Mouse (Mus musculus) urinary bladder, postnatal 4 days (tissue): ENCODE measurements at regions not wholly inside any gene's neighbourhood (a gene's known extent, or its start where the extent isn't known, plus 50 kb on each side); places are given as distances from the start of the nearest gene placed in this dataset.
"Not testable (repeated sequence)": the region's sequence is repeated elsewhere in the genome, so short reads cannot be mapped to it uniquely, and the experiment has no call there.

Source experiments
- DNase-seq, 2 experiments: peaks; one replicate each; pipeline ENCODE4 v3.0.0; 2021 to 2022; ENCODE audit warnings: low spot score in 2 of 2

DNA sequence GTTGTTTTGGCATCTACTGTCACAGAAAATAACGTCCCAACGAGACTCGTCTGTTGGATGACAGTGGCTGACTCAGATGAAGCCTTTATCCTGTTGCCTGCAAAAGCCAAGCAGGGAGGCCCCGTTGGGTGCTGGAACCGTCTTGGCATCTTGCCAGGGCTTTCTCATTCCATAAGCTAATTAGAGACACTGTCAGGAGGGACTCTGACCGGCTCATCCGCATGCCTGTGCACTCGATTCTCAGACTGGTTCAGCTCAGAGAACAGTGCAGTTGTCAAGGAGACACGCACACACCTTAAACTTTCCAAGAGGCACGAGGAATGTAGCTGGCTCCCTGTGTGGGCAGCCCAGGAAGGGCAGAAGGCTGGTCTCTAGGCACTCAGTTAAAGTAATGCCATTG lies 169.0 kb upstream of the Sulf2 start:
- DNase-seq, result peak in 1 of 2 experiments; percentile 33

DNA sequence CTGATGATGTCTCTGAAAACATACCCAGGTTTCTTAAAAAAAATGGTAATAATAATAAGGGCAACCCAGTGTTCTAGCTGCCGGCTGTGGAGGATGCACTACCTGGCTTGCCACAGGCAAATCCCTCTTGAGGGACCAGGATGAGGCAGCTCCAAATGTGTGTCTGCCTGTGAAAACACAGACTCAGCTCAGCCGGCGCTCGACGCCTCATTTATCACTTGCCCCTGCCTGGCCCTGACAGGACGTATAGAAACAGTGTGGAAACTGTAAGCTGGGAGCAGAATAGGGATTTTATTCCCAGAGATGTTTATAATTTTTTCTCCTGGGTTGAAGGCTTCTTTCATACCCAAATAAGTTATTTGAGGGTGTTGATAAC lies 167.2 kb upstream of the Sulf2 start:
- no peak for DNase-seq

DNA sequence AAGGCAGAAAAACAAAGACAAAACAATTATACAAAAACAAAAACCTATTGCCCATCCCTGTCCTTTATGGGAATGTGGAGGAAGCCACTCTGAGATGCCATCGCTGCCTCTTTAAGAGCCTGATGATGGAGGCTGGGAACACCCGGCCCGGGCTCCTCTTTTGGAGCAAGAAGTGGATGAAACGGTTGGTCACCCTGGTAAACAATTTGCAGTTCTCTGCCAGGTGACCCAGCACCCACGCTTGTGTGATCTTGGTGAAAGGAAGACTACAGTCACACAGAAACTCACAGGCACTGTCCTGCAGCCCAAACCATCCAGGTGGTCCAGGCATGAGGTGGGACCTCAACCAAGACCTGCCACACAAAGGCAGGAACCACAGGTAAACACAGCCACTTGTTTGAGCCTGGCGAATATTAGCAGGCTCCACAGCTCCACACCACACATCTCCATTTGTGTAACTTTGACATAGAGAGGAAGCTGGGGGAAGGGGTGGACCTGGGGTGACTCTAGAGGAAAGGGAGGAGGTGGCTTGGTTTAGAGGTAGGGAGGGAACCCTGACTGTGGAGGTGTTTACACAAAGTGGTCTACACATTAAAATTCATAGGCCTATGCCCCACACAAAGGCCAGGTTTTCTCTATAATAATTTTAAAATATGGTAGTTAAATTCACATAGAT lies 166.7 kb upstream of the Sulf2 start:
- DNase-seq, result no peak

DNA sequence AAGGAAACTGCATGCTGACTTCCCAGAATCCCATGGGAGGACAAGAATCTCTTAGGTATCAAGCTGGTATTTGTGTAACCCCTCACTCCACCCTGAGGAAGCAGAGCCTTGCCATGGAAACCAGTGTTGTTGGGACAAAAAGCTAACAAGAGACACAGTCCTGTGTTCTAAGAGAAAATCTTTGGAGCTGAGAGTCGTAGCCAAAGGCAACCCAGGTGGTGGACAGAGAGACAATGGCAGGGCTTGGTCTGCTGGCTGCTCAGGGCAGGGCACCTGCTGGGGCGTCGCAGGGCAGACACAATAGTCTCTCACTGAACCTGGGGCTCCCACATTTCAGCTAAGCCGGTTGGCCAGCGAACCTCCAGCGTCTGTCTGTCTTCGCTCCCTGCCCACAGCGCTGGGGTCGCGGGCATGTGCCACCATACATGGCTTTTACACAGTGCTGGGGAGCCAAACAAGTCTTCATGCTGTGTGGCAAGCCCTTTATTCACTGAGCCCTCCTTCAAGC lies 161.0 kb upstream of the Sulf2 start:
- no peak for DNase-seq

DNA sequence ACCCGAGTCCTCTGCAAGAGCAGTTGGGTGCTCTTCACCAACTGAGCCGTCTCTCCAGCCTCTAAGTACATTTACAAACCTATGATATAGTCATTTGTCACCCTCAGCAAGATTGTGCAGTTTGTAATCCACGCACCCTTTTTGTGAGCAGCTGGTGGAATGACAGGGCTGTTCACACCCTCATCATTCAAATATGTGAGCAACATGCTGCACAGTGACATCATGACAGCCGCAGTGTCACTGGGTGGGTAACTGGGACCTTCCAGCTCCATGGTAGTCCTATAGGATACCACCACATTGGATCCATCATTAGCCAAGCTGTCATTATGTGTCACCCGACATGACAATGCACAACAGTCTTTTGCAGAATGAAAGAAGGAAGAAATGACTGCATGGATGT lies 155.0 kb upstream of the Sulf2 start:
- DNase-seq, result no peak

DNA sequence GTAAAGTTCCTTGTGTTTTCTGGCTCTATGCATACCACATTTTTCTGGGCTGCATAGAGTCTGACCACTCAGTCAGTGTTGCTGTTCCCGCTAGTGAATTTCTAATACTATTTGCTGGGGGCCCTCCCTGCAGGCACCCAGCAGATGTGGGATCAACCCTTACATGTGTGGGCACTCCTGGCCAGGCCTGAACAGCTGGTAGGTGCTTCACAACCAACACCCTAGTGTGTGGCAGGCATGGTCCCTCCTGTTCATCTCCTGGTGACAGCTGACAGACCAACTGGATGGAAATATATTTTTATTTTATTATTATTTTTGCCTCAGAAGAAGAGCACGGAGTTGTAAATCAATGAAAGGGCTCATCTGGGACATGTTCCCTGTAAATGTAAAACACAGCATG lies 154.4 kb upstream of the Sulf2 start:
- no peak for DNase-seq

DNA sequence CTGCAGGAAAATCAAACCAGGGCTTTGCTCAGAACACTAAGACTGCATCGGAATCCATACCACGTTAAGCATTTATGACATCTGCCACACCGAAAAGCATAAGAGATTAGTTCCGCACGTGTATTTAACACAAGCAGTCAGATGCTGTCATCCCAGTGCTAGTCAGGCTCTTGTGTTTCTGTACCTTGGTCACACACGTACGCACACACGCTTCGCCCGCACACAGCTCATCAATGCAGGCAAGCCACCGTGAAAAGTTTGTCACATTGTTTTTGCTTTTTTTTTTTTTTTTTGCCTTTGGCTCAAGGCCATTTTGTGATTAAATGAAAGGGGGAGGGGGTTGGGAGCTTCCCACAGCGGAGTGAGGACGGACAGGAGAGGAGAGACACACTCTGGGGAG lies 152.1 kb upstream of the Sulf2 start:
- DNase-seq, result no peak

DNA sequence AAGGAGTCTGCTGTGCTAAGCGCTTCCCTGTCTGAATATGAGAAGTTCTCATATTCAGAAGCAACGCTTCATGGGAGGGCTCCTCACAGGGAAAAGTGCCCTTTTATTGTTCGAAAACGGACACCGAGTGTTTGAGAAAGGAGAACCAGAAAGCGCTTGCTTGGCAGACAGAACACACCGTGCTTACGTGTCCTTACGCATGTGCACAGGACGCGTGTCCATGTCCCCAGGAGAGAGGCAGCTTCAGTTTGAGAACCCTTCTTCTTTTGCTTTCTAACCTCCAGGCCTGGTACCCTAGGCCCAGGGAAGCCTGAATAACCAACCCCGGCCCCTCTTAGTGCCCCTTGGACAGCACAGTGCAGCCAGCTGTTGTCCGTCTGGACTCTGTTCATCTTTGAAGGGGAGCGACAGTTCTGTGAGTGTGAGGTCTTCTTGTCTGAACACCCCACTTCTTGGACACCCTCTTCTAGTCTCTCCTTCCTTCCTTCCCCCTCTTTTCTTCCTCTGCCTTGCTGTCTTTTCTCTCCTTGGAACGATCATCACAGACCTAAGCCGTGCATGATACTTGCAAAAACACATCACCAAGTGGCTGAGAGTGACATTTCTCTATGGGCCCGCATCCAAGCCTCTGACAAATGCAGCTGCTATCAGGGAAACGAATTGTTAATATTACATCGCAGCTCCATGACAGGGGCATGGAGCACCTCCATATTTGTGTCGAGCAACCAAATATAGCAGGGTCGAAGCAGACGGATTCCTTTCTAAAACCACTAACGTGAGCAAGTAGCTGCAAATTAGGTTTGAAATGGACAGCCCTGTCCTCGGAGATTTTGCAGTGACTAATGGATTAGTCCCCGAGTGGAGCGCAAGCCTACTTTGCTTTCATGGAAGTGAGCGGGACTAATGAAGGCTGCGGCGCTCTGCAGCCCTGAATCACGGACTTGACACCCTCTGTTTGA lies 149.9 kb upstream of the Sulf2 start:
- DNase-seq, result no peak

DNA sequence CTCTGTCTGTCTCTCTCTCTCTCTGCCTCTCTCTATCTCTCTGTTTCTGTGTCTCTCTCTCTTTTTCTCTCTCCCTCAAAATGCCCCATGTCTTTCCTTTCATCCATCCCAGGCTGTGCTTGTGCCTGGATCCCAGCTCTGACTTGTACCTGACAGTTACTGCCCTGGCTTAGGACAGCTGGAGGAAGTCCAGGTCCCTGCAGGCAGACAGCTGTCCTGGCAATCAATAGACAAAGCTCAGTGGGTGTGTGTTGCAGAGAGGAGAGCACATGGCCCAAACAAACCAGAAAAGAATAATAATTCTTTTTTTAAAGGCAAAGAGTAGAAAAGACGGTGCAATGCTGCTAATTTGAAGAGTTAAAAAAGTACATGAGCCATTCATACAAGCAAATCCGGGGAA lies 148.4 kb upstream of the Sulf2 start:
- no peak for DNase-seq

DNA sequence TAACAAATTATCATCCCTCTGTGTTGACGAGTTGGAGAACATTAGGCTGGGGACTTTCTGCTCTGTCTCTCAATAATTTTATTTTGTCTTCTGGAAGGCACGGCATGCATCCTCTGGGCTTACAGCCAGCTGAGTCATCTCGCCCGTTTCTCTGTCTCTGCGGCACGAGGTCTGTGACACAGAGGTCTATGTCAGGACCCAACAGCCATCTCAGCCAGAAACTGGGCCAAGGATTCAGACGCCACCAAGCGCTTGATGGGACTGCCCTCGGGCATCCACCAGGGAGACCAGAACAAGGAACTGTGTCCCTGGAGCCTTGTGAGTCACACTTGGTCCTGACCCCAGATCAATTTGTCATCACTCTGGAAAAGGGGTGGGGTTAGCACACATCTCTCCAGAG lies 145.7 kb upstream of the Sulf2 start:
- DNase-seq, result peak in 1 of 2 experiments; percentile 46

DNA sequence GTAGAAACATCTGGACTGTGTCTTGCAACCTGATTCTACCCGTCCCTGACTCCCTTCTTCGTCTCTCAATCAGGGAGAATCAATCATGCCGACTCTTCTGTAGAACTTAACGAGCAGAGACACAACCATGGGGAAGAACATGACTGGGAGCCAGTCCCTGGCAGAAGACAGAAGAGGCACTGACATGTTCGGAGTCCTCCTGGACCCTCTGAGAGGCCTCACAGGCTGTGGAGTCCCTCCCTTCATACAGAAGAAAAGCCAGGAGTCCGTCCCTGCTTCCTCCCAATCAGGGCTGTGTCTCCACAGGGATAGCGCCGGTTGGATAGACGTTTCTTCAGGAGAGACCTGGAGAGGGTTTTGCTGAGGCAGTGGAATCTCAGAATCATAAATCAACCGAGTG lies 139.2 kb upstream of the Sulf2 start:
- DNase-seq, result no peak

DNA sequence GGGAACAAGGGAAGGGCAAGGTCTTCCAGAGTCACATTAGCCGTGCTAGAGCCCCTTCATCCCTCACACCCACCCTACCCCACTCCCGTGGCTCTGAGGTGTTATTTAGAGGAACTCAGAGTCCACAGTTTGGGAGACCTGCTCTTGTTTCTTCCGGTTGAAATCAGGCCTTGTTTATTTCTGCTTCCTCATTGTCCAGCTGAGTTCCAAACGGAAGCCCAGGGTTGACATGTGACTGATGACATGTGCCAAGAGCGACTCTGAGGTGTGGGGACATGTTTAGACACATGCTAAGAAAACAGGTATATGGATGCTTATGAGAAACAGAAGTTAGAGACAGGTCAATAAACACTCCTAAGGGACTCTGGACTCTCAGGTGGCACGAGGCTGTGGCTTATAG lies 137.5 kb upstream of the Sulf2 start:
- no peak for DNase-seq

DNA sequence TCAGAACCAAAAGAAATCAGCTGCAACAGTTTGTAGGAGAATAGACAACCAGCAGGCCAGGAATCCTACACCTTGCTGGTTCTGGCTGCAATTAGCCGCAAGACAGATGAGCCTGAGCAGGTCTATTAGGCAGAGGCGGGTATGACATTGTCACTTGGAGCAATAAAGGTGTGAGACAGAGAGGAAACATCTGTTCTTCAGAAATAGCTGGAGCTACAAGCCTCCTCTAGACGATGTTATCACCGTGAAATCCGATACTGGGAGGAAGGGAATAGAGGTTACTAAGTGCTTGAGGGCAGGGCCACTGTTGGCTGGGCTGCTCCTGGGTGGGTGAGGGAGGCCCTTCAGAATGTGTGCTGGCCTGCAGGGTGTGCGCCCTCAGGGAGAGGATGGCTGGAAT lies 135.8 kb upstream of the Sulf2 start:
- peak in 1 of 2 experiments; percentile 36 for DNase-seq

DNA sequence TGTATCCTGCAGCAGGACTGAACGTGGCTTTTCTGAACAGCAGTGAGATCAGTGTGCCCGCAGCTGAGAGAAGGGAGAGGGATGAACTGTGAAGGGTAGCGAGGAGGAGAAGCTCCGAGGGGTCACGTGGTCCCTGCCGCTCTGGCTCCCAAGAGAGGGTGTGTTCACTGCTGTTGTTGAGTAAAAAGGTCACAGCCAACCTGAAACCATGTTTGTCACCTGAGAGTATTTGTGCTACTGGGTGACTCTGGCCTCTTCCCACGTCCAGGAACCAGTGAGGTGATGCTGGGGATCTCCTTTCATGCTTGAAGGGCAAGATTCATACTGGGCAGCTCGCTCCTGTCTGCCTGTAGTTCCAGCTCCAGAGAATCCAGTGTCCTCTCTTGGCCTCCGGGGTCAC lies 135.4 kb upstream of the Sulf2 start:
- DNase-seq, result no peak

DNA sequence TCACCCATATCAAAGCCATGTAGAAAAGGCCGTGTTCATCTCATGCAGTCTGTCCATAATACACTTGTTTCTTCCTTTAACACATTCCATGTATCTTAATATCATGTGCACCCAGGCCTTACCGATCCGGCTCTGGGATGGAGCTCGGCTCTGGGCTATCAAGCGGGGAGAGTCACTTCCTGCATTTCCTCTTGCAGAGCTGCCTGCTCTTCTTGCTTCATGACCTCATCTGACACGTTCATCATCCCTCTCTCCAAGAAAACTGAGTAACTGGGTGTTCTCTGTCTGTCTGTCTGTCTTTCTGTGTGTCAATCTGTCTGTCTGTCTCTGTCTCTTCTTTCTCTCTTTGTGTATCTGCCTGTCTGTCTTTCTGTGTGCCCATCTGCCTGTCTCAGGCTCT lies 133.7 kb upstream of the Sulf2 start:
- DNase-seq, result no peak

DNA sequence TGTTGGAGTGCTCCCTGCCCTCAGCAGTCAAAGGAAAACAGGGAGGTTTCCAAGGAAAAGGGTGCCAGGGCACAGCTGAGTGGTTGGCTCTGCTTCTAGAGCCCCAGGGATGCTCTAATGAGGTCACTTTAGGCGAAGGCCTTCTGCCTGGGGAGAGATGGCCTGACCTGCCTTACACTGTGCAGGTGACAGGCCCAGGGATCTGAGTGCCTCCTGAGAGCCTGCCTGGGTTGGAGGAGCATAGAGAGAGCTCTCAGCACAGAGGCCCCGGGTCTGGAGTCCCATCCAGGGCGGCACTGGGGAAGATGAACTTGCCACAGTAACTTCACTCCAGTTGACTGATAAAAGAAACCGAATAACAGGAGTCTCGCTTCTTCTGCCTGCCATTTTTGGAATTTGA lies 125.7 kb upstream of the Sulf2 start:
- DNase-seq, result not testable (repeated sequence)

DNA sequence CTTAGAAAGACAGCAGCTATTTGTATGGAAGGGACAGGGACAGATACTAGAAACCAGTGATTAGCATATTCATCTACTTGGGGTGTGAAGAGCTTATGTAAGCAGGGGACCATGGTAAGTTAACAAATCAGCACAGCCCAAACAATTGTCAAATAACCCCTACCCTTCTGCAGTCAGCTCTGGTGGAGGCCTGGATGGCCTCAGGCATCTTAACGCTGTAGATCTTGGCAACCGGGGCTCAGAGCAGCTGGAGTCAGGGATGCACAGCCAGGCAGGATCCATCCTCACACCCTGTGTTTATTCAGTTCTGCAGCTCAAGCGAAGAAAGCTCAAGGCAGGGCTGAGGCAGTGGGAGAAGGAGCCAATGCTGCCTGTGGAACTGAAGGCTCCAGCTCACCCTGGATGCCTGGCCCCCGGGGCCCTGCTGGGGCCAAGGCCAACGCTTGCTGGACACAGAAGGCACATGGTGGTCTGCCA lies 125.2 kb upstream of the Sulf2 start:
- DNase-seq, result peak in 1 of 2 experiments; percentile 59

DNA sequence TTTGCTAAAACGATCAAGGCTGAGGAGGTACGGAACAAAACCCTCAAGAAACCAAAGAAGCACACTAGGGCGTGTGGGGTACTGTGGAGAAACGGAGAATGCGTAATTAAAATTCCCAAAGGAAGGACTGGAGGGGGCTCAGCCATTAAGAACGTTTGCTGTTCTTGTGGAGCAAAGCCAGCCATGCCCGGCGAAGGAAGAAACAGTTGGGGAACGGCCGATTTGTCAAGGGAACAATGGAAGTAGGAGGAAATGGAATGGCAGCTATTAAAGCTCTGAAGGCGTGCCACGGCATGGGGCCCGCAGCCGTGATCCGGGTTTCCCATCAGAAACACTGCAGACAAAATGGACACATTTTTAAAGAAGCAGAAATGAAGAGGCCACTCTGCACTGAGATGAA lies 124.2 kb upstream of the Sulf2 start:
- no peak for DNase-seq

DNA sequence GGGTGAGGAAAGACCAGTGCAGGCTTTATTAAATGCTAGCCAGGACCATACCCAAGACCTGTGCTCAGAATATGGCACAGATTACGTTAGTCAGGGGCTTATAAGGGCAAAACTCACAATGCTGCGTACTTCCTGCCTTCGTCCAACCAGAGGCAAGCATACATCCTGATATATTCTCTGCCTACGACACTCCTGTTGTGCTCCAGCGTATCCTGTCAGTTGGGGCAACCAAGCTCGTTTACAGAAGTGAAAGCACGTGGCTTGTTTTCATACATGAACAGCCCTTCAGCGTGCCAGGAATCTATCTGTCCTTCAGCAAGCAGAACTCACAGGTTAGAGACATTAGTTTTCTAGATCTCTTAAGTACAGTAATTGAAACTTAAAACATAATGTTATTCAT lies 119.9 kb upstream of the Sulf2 start:
- no peak for DNase-seq

DNA sequence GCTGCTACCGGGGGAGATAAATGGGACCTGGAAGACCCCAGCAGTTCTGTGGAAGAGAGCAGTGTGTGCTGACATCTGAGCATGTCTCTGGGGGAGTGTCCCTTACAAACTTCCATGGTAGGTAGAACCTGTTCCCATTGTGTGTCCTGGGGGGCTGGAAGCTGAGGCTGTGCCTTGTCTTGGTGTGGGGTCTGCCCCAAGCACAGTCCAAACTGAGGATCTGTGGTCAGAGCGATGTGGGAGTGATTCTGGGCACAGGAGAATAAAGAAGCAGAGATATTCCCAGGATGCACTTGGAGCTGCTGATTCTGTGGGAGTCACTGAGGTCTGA lies 118.5 kb upstream of the Sulf2 start:
- no peak for DNase-seq

DNA sequence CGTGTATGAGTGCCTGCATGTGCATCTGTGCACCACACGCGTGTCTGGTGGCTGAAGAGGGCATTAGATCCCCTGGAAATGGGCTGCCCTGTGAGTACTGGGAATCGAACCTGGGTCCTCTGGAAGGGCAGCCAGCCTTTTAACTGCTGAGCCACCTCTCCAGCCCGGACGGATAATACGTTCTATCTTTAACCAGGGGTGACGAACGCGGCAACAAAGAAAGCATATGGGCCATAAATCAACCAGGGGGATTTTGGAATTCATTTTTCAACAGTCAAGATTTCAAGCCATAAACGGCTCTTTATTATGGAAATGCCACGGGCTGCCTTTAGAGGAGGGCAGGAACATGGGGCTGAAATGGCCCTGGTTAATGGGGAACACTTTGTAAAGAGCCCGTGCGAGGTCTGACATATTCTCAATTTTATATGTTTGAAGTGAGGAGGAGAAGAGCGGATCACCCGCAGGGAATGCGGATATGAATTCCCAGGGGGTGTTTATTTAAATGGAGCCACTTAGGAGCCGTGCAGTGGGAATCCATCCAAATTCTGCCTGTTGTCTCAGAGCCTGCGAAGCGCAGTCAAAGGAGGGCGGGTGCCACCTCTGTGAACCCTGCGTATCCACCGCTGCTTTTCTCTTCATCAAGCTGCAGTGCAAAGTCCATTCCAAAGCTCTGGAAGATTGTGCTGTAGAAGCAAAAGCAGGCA lies 118.0 kb upstream of the Sulf2 start:
- peak in 1 of 2 experiments; percentile 40 for DNase-seq

DNA sequence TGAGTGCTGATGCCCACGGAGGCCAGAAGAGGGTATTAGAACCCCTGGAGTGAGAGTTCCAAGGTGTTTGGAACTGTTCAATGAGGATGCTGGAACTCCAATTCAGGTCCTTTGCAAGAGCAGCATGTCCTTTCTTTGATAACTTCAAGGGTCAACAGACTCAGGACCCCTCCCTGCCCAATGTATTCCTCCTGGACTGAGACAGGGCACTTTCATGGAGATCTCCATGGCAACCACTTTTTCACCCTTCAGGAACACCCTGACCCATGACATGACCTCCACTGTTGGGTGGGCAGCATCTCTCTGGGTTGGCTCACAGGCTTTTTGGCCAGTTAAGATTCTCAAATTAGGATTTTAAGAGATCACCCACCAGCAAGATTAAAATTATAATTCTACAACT lies 117.4 kb upstream of the Sulf2 start:
- DNase-seq, result no peak

DNA sequence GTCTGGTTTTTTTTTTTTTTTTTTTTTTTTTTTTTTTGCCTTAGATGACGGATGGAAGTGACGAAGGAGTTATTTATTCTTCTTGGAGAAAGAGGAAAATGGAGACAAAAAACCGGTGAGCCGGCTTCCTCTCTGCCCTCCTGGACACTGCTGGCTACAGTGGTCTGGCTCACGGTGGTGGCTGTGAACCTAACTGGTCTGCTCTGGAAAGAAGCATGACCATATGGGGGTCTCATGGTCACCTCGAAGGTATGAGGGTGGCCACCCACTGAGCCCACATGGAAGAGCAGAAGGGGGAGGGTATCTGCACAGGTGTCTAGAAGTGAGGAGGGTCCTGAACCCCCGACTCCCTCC lies 116.7 kb upstream of the Sulf2 start:
- no peak for DNase-seq
